Comparison of ENCODE assay signal across 19 mouse cellular contexts in the genomic region with DNA sequence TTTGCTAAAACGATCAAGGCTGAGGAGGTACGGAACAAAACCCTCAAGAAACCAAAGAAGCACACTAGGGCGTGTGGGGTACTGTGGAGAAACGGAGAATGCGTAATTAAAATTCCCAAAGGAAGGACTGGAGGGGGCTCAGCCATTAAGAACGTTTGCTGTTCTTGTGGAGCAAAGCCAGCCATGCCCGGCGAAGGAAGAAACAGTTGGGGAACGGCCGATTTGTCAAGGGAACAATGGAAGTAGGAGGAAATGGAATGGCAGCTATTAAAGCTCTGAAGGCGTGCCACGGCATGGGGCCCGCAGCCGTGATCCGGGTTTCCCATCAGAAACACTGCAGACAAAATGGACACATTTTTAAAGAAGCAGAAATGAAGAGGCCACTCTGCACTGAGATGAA.
DNase-seq lines count a peak whose midpoint lies in the region; ATAC-seq and TF ChIP-seq lines count a peak whose summit lies in the region.
"Had no signal": no experiment of that assay in that cellular context is flagged by ENCODE, and none has a peak within 500 bp of the region (broad histone marks: within the 10 kb centered on the region; RNA-seq: fewer than 3 reads in every experiment).

No protein-coding gene starts in this region.

- TF ChIP-seq CTCF in brain, embryonic 14.5 days (IDR thresholded peaks at IDR 0.05; ENCODE audit: borderline replicate concordance, extremely low read depth, insufficient read depth, insufficient read length), result no peak

- no peaks in the 10 kb centered on the region for H3K9me3 ChIP-seq in neural tube, embryonic 15.5 days (replicated peaks)
- H3K9me3 ChIP-seq: forebrain, embryonic 13.5 days; heart, embryonic 10.5 days; hindbrain, embryonic 13.5 days had no signal

- no peak overlapping the region for H3K9ac ChIP-seq in neural tube, embryonic 15.5 days (replicated peaks)
- H3K9ac ChIP-seq: forebrain, embryonic 13.5 days; hindbrain, embryonic 13.5 days had no signal

- 0 out of 2 replicates have a peak overlapping the region, but pooled peaks have one; percentile 19 for H3K27ac ChIP-seq in neural tube, embryonic 15.5 days (replicated peaks)
- H3K27ac ChIP-seq: forebrain, embryonic 13.5 days; gastrocnemius, adult 2 months; heart, embryonic 10.5 days; hindbrain, embryonic 13.5 days; hindbrain, postnatal 0 days had no signal

- TF ChIP-seq POLR2A in brain, embryonic 14.5 days (IDR thresholded peaks at IDR 0.05; ENCODE audit: borderline replicate concordance, extremely low read depth, insufficient read depth, insufficient read length, poor library complexity, severe bottlenecking), result no peak

- H3K4me3 ChIP-seq in neural tube, embryonic 15.5 days (replicated peaks), result no peak overlapping the region
- H3K4me3 ChIP-seq: forebrain, embryonic 13.5 days; gastrocnemius, adult 2 months; heart, embryonic 10.5 days; hindbrain, embryonic 13.5 days had no signal

- no peak for ATAC-seq in neural tube, embryonic 15.5 days (ENCODE audit: low FRiP score)
- ATAC-seq: activated CD4-positive, CD25-positive, alpha-beta regulatory T cell, adult 4 months; hindbrain, postnatal 0 days had no signal

- H3K36me3 ChIP-seq in neural tube, embryonic 15.5 days, result no peaks in the 10 kb centered on the region
- H3K36me3 ChIP-seq: heart, embryonic 10.5 days; hindbrain, embryonic 13.5 days had no signal

- no peaks in the 10 kb centered on the region; the same call in 1 of the 2 replicates for H3K27me3 ChIP-seq in neural tube, embryonic 15.5 days (replicated peaks)
- H3K27me3 ChIP-seq: forebrain, embryonic 13.5 days had no signal

- H3K4me2 ChIP-seq in neural tube, embryonic 15.5 days, result no peak overlapping the region
- H3K4me2 ChIP-seq: forebrain, embryonic 13.5 days; hindbrain, embryonic 13.5 days had no signal

- peaks cover 13% of the 10 kb centered on the region for H3K4me1 ChIP-seq in neural tube, embryonic 15.5 days

- no peak for DNase-seq in neural tube, embryonic 10.5 days (ENCODE audit: extremely low spot score, low spot score)
- DNase-seq in R1 (ENCODE audit: low read depth, low spot score), result peak; percentile 93
- peak; percentile 54 for DNase-seq in brain, embryonic 14.5 days (ENCODE audit: low read depth)
- DNase-seq in thymus, postnatal 10 days (ENCODE audit: low spot score in 2 of 2), result no peak
- no peak for DNase-seq in kidney, adult 8-10 months
- DNase-seq: adrenal gland, postnatal 14 days; cerebellum, adult 18-20 months; cerebellum, adult 9-11 months; cerebellum, postnatal 36 days; gastrocnemius, adult 2 months; gastrocnemius, postnatal 25 days; heart, postnatal 10 days; heart, postnatal 4 days had no signal

- 55% methylated on average over 15 of the region's 15 CpGs for WGBS in neural tube, embryonic 15.5 days

Comparison
In these comparisons a context has a peak if more than half of its experiments do, and no peak if none do; other contexts are left out.
1. DNase-seq: peak in R1 (single experiment) and brain, embryonic 14.5 days (single experiment); none in neural tube, embryonic 10.5 days (single experiment), thymus, postnatal 10 days (0 of 2) and kidney, adult 8-10 months (0 of 2).